Mouse (Mus musculus): ENCODE data around the gene Mixl1.

GRCm38 (mm10) chr1:180718756-180719155, 21.9 kb upstream of the Mixl1 start:
- TF ChIP-seq CTCF (IDR thresholded peaks at IDR 0.05; ENCODE audit: low read depth, low read length) (no peak), GATA2 (IDR thresholded peaks at IDR 0.05; ENCODE audit: borderline replicate concordance, low read depth, low read length) (no peak), GATA1 (IDR thresholded peaks at IDR 0.05; ENCODE audit: borderline replicate concordance, low read length) (no peak), TAL1 (conservative IDR thresholded peaks at IDR 0.05; ENCODE audit: low read depth, low read length) (no peak)
